Mouse (Mus musculus) CH12.LX (cell line): ENCODE data around the gene Frs2. TPM values are rescaled to one million over a fixed set of nuclear protein-coding genes. Genes with fewer than 3 reads are reported as not detected.

Experiments used
- DNase-seq: peaks from one replicate; pipeline ENCODE4 v3.0.0-alpha.2; 2013; ENCODE audit errors: extremely low read depth
- H3K27ac ChIP-seq: 2 replicates; pipeline ENCODE4 v1.5.1; 2012; ENCODE audit warnings: low read depth, mild to moderate bottlenecking, control low read depth, moderate library complexity; ENCODE audit not compliant: insufficient read depth
- H3K27me3 ChIP-seq: replicated peaks from 2 replicates; pipeline ENCODE3; 2012; ENCODE audit warnings: inconsistent platforms
- H3K36me3 ChIP-seq, 2 experiments: replicated peaks in 1 of 2; 2 replicates each; pipeline versions ENCODE3 to v1.6.1; 2012; ENCODE audit warnings: inconsistent platforms in 1 of 2, low read length in 1 of 2, mild to moderate bottlenecking in 1 of 2, mixed read lengths in 1 of 2, moderate library complexity in 1 of 2; ENCODE audit not compliant: control insufficient read depth in 1 of 2, insufficient read depth in 1 of 2
- H3K4me1 ChIP-seq, 2 experiments: 2 replicates each; pipeline ENCODE4 v1.6.1; 2012; ENCODE audit warnings: inconsistent platforms in 1 of 2, moderate library complexity in 1 of 2; ENCODE audit not compliant: insufficient read depth in 2 of 2, control insufficient read depth in 1 of 2
- H3K4me2 ChIP-seq: 2 replicates; pipeline ENCODE4 v1.6.1; 2012; ENCODE audit warnings: low read depth, mild to moderate bottlenecking, control low read depth; ENCODE audit not compliant: poor library complexity, insufficient read depth, severe bottlenecking
- H3K4me3 ChIP-seq, 3 experiments: fragments of 150-350 bp in 1 of 3; sonication (generic) in 1 of 3; replicated peaks in 1 of 3; 2 replicates each; pipeline versions ENCODE3 to v1.5.1; 2011 to 2012; ENCODE audit warnings: low read depth in 2 of 3, low read length in 2 of 3, mild to moderate bottlenecking in 2 of 3, moderate library complexity in 2 of 3, control low read depth in 1 of 3, improper control_type of control experiment in 1 of 3, inconsistent platforms in 1 of 3, mixed read lengths in 1 of 3; ENCODE audit not compliant: poor library complexity in 1 of 3
- H3K79me2 ChIP-seq: replicated peaks from 2 replicates; pipeline ENCODE4 v1.6.1; 2012; ENCODE audit warnings: mild to moderate bottlenecking, moderate library complexity; ENCODE audit not compliant: control insufficient read depth, poor library complexity, insufficient read depth, severe bottlenecking; ENCODE audit errors: extremely low read depth
- H3K9ac ChIP-seq: 2 replicates; pipeline ENCODE4 v1.6.1; 2012; ENCODE audit warnings: low read depth, mild to moderate bottlenecking, control low read depth, moderate library complexity; ENCODE audit not compliant: insufficient read depth
- H3K9me3 ChIP-seq: replicated peaks from 2 replicates; pipeline ENCODE3; 2012; ENCODE audit warnings: low read length, inconsistent platforms, mixed read lengths
- BHLHE40 ChIP-seq: IDR thresholded peaks from 2 replicates; pipeline ENCODE4 v1.6.1; 2011; ENCODE audit warnings: mild to moderate bottlenecking, low read depth, low read length, improper control_type of control experiment
- CHD1 ChIP-seq: IDR thresholded peaks from 2 replicates; pipeline ENCODE4 v1.6.1; 2012; ENCODE audit warnings: low read depth, low read length, improper control_type of control experiment, inconsistent platforms
- CHD2 ChIP-seq: IDR thresholded peaks from 2 replicates; pipeline ENCODE4 v1.6.1; 2011; ENCODE audit warnings: low read length, improper control_type of control experiment
- CTCF ChIP-seq, 2 experiments: IDR thresholded peaks in 1 of 2; conservative IDR thresholded peaks in 1 of 2; 2 replicates each; pipeline ENCODE4 v1.5.1; 2011 to 2012; ENCODE audit warnings: low read depth in 2 of 2, low read length in 2 of 2, improper control_type of control experiment in 1 of 2, inconsistent platforms in 1 of 2, mild to moderate bottlenecking in 1 of 2, moderate library complexity in 1 of 2
- E2F4 ChIP-seq: IDR thresholded peaks from 2 replicates; pipeline ENCODE4 v1.6.1; 2011; ENCODE audit warnings: low read depth, low read length, improper control_type of control experiment; ENCODE audit not compliant: insufficient replicate concordance
- EP300 ChIP-seq: IDR thresholded peaks from 2 replicates; pipeline ENCODE4 v1.6.1; 2011; ENCODE audit warnings: low read length, improper control_type of control experiment
- GABPA ChIP-seq: IDR thresholded peaks from 2 replicates; pipeline ENCODE4 v1.6.1; 2012; ENCODE audit warnings: low read depth, low read length, improper control_type of control experiment, inconsistent platforms; ENCODE audit not compliant: insufficient replicate concordance
- HCFC1 ChIP-seq: IDR thresholded peaks from 2 replicates; pipeline ENCODE4 v1.6.1; 2012; ENCODE audit warnings: low read depth, mild to moderate bottlenecking, inconsistent platforms, low read length, improper control_type of control experiment
- IRF4 ChIP-seq: IDR thresholded peaks from 2 replicates; pipeline ENCODE4 v1.6.1; 2014; ENCODE audit warnings: low read depth, mild to moderate bottlenecking, inconsistent platforms, low read length, improper control_type of control experiment
- JUN ChIP-seq: IDR thresholded peaks from 2 replicates; pipeline ENCODE4 v1.6.1; 2011; ENCODE audit warnings: low read depth, mild to moderate bottlenecking, low read length, improper control_type of control experiment, moderate library complexity; ENCODE audit not compliant: insufficient read depth
- KAT2A ChIP-seq: IDR thresholded peaks from 2 replicates; pipeline ENCODE4 v1.6.1; 2012; ENCODE audit warnings: low read length, improper control_type of control experiment, inconsistent platforms; ENCODE audit not compliant: insufficient replicate concordance
- MAFK ChIP-seq: IDR thresholded peaks from 2 replicates; pipeline ENCODE4 v1.6.1; 2011; ENCODE audit warnings: low read length, improper control_type of control experiment; ENCODE audit not compliant: insufficient replicate concordance
- MAX ChIP-seq: IDR thresholded peaks from 2 replicates; pipeline ENCODE4 v1.6.1; 2011; ENCODE audit warnings: low read length, improper control_type of control experiment
- MAZ ChIP-seq: IDR thresholded peaks from 2 replicates; pipeline ENCODE4 v1.6.1; 2012; ENCODE audit warnings: low read depth, mild to moderate bottlenecking, inconsistent platforms, low read length, improper control_type of control experiment, moderate library complexity
- MEF2A ChIP-seq: IDR thresholded peaks from 2 replicates; pipeline ENCODE4 v1.6.1; 2014; ENCODE audit warnings: low read depth, mild to moderate bottlenecking, inconsistent platforms, low read length, improper control_type of control experiment, borderline replicate concordance
- NELFE ChIP-seq: IDR thresholded peaks from 2 replicates; pipeline ENCODE4 v1.6.1; 2011; ENCODE audit warnings: low read depth, low read length, improper control_type of control experiment
- NRF1 ChIP-seq: IDR thresholded peaks from 2 replicates; pipeline ENCODE4 v1.6.1; 2014; ENCODE audit warnings: low read depth, mild to moderate bottlenecking, inconsistent platforms, low read length, improper control_type of control experiment, moderate library complexity
- PAX5 ChIP-seq: IDR thresholded peaks from 2 replicates; pipeline ENCODE4 v1.6.1; 2012; ENCODE audit warnings: low read length, inconsistent platforms, mixed read lengths
- POLR2A ChIP-seq: IDR thresholded peaks from 2 replicates; pipeline ENCODE4 v1.6.1; 2011; ENCODE audit warnings: low read depth, mild to moderate bottlenecking, improper control_type of control experiment, low read length
- RCOR1 ChIP-seq: conservative IDR thresholded peaks from 2 replicates; pipeline ENCODE4 v1.6.1; 2012; ENCODE audit warnings: low read depth, mild to moderate bottlenecking, inconsistent platforms, low read length, improper control_type of control experiment
- SIN3A ChIP-seq: IDR thresholded peaks from 2 replicates; pipeline ENCODE4 v1.6.1; 2012; ENCODE audit warnings: low read length, improper control_type of control experiment, inconsistent platforms
- SMC3 ChIP-seq: IDR thresholded peaks from 2 replicates; pipeline ENCODE4 v1.6.1; 2011; ENCODE audit warnings: low read depth, low read length, improper control_type of control experiment
- TBP ChIP-seq: conservative IDR thresholded peaks from 2 replicates; pipeline ENCODE4 v1.6.1; 2011; ENCODE audit warnings: low read depth, low read length, improper control_type of control experiment
- TCF12 ChIP-seq: IDR thresholded peaks from 2 replicates; pipeline ENCODE4 v1.6.1; 2014; ENCODE audit warnings: low read depth, mild to moderate bottlenecking, inconsistent platforms, low read length, improper control_type of control experiment
- USF1 ChIP-seq: IDR thresholded peaks from 2 replicates; pipeline ENCODE4 v1.6.1; 2014; ENCODE audit warnings: low read depth, mild to moderate bottlenecking, inconsistent platforms, low read length, improper control_type of control experiment
- ZNF384 ChIP-seq: IDR thresholded peaks from 2 replicates; pipeline ENCODE4 v1.6.1; 2012; ENCODE audit warnings: low read depth, low read length, improper control_type of control experiment, inconsistent platforms
- dilution Hi-C: fragments of 300-500 bp; cut with MboI; formaldehyde crosslinking; loops from 2 replicates; pipeline ENCODE4 v1.14.3; 2020; ENCODE audit warnings: low sequenced_read_pairs; ENCODE audit not compliant: extremely low pct_unique_long_range_greater_than_20kb, extremely low pct_ligation_motif_present
- in situ Hi-C: fragments of 300-500 bp; cut with MboI; formaldehyde crosslinking; loops from 3 replicates; pipeline ENCODE4 v1.14.3; 2019; ENCODE audit warnings: low sequenced_read_pairs, low pct_ligation_motif_present, low pct_unique_long_range_greater_than_20kb, mixed read lengths
- polyA plus RNA-seq: library from polyadenylated mRNA; unstranded; fragments of >175 nt; gene quantifications from 2 replicates; pipeline ENCODE4 v1.2.1, GENCODE M21; 2012; ENCODE audit warnings: low read depth; ENCODE audit not compliant: insufficient read length
- total RNA-seq, 2 experiments: library from RNA; depleted of rRNA; stranded (reverse); fragments of 300-350 nt in 1 of 2; fragments of >200 nt in 1 of 2; gene quantifications; 2 replicates each; pipeline ENCODE4 v1.2.3; 2012 to 2014

Gene Frs2
- total and polyA plus RNA-seq, 3 experiments, result 4.3 to 10.4 (median 5.6) TPM

- Histone ChIP-seq H3K27ac (no peak overlapping the region), H3K79me2 (peaks cover 28% of the 10 kb centered on the region), H3K27me3 (peaks cover 10% of the 10 kb centered on the region), H3K4me2 (peak overlapping the region; percentile 87)
- TF ChIP-seq MAX (no peak), MAFK (no peak), MEF2A (no peak), SMC3 (no peak), PAX5 (no peak), ZNF384 (peak; percentile 52; the same call in 1 of the 2 replicates), NRF1 (0 out of 2 replicates have a peak, but pooled peaks have one; percentile 23), MAZ (no peak), TBP (0 out of 2 replicates have a peak, but pooled peaks have one; percentile 23), CHD1 (no peak), TCF12 (no peak), E2F4 (no peak), CHD2 (peak; percentile 75), SIN3A (peak; percentile 76), EP300 (no peak), GABPA (no peak), HCFC1 (no peak), IRF4 (no peak), RCOR1 (no peak), CTCF (conservative IDR thresholded peaks at IDR 0.05 in 1 of 2, IDR thresholded peaks at IDR 0.05 in 1 of 2; ENCODE audit: low read depth in 2 of 2, low read length in 2 of 2) (no peak), JUN (no peak), NELFE (no peak), USF1 (no peak), POLR2A (no peak), BHLHE40 (no peak; the same call in none of the 2 replicates), KAT2A (no peak)
- TF ChIP-seq, all 38 proteins: peak for 5
- in situ Hi-C loops (no loop called here), dilution Hi-C loops (no loop called here)
- Histone ChIP-seq H3K36me3 (no peaks in the 10 kb centered on the region), H3K9ac (no peak overlapping the region; the same call in 1 of the 2 replicates), H3K4me1 (peaks cover 2 to 31% of the 10 kb centered on the region in 2 experiments; a peak in 2 of 4 replicates), H3K9me3 (no peaks in the 10 kb centered on the region), H3K4me3 (peak overlapping the region; percentile 40 to 95 (median 60))
- DNase-seq, result peak; percentile 36
These were observed 1.7 kb upstream of the Frs2 start for GRCm38 (mm10) chr10:117149942-117150617.
